Mouse (Mus musculus) right cerebral cortex, postnatal 36 days (tissue): ENCODE results near the gene Olfr652.

Experiments
- DNase-seq, 2 experiments: peaks; one replicate each; pipeline ENCODE4 v3.0.0; 2022; ENCODE audit warnings: low spot score in 2 of 2, mixed read lengths in 1 of 2

The Olfr652 gene

DNA sequence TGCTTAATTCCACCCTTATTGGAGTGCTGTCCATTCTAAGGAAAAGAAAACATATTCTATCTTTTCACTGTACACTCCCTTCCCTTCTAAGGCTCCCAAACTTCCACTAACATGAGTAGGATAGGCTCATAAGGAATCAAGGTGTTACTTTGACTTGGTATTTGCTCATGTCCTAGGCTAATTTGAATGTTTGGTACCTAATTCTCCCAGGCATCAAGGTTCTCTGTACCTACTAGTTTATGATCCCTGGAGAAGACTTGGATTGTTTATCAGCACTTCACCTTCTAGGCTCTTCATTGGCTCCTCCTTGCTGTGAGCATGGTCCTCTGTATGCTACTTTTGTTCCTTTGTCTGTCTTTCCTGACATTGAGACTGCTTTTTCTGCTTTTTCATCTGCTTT, at the start of gene Olfr652:
TSS of gene Olfr652 (plus strand) at position 301 of the 400 bp plus-strand sequence.
- no peak for DNase-seq

DNA sequence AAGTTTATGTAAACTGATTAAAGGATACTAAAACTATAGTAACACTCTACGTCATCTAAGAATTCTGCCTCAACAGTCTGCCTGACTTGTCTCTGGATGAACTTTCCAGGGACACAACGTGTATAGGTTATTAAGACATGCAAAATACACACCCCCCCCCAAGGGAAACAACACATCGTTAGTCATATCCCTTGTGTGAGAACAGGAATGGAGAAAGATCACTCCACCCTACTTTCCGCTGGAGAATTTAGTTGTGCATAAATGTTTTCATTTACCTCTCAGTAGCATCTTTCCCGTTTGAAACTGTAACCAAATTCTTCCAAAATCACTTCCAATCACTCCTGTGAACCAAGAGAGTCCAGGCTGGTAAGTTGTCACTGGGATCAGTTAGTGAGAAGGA, 10.9 kb upstream of the Olfr652 start, which contains the start of gene Olfr651:
TSS of gene Olfr651 (plus strand) at position 301 of the 400 bp plus-strand sequence.
- DNase-seq: no peak

DNA sequence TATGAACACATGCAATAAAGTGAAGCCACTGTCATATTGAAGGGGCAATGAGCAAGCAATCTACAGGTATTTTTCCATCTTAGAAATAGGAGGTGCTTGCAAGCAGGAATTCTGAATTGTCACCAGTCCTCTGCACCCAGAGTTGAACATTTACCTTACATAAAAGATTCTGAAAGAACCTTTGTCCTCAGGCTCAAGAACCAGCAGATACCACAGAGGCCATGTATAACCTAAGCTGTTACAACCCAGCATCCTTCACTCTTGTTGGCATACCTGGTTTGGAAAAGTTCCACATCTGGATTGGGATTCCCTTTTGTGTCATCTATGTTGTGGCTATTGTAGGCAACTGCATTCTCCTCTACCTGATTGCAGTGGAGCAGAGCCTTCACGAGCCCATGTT, 8.0 kb upstream of the Olfr652 start:
- no peak for DNase-seq

DNA sequence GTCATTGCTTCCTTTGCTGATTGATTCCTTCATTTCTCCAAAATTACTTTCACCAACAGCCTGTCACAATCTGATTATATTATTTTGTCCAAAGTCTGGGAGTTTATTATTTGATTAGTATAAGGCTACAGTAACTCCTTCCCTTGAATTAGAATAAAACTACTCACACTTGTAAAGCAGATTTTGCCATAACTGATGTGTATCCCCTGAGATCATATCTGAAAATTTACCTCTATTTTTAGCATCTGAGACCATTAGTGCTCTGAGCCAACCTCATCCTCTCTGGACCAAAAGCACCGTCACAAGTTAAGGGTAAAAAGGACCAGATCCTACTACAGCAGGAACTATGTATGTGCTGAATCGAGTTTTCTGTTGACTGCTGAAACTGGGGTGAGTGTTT, 16.3 kb downstream of the Olfr652 start, which contains the start of gene Olfr653:
TSS of gene Olfr653 (plus strand) at position 301 of the 400 bp plus-strand sequence.
- no peak for DNase-seq

DNA sequence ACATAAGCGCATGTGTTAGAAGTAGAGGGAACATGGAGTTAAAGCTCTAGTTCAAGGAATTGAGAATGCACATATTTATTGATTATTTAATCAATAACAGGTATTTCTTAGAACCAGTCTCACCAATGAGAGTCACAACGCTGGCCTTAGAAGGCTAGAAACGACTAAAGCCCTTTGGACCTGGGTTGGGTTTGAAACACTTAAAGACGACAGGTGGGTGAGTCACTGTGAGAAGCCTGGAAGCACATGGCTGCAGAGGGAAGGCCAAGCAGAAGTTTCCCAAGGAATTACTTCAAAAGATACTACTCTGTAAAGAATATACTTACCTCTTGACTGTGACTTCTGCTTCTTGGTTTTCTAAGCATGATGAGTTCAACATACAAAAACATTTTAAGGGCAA, 20.1 kb downstream of the Olfr652 start:
- no peak for DNase-seq

DNA sequence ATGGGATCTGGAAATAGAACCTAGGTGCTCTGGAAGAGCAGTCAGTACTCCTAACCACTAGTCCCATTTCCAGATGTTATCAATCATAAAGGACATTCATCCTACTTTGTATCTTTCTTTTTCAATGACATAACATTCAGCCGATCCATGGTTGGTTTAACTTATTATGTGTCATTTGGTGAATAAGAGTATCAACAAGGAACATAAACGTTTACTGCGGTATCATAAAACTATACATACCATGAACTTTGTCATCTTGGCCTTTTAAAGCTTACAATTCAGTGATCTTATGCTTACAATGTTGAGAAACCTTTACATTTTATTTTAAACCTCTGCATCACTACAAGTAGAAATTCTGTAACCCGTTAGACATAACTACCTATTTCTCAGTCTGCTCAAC, 20.7 kb downstream of the Olfr652 start:
- DNase-seq: no peak

DNA sequence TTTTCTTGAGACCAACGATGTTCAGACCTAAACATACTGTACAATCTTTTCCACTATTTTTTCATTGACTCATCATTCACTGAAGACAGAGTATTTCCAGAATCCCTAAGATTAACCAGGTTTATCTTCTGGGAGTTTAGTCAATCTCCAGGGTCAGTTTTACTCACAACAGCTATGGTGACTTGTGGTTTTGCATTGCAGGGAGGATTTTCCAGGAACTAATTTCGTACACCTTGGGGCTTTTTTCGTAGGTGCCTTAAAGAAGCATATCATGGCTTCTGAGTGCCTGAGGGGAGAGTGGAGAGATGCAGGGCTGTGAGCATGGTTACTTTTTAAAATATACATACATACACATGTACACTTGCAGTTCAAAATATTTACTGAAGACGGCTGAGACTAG, 26.0 kb downstream of the Olfr652 start, which contains the start of gene Olfr654:
TSS of gene Olfr654 (plus strand) at position 301 of the 400 bp plus-strand sequence.
- DNase-seq: no peak

DNA sequence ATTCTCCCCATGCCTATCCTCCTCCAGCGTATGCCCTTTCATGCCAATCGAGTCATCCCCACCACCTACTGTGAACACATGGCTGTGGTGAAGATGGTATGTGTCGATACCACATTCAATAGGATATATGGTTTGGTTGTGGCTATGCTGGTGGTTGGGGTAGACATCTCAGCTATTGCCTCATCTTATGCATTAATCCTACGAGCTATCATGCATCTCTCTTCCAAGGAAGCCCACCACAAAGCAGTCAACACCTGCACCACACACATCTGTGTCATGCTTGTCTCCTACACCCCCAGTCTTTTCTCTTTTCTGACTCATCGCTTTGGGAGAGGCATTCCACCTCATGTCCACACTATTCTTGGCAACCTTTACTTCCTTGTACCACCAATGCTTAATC, 27.6 kb downstream of the Olfr652 start:
- no peak for DNase-seq

DNA sequence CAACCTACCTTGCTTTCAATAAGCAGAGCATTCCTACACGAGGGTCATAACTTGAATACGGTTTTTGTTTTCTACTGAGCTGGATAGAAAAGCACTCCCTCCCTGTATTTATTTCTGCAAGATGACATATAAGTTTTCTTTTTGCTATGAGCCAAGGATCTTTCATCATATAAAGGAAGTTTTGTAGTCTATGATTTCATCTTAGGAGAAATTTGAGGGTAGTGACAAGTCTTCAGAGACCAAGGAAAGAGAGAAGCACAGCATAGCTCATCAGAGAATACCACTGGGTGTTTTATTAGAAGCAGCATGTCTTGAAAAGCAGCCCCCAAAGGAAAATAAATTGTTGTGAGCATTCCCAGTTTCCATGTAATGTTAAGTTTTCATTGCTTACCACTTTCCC, 41.0 kb downstream of the Olfr652 start, which contains the start of gene Olfr655:
TSS of gene Olfr655 (minus strand) at position 101 of the 400 bp plus-strand sequence.
- DNase-seq: no peak

DNA sequence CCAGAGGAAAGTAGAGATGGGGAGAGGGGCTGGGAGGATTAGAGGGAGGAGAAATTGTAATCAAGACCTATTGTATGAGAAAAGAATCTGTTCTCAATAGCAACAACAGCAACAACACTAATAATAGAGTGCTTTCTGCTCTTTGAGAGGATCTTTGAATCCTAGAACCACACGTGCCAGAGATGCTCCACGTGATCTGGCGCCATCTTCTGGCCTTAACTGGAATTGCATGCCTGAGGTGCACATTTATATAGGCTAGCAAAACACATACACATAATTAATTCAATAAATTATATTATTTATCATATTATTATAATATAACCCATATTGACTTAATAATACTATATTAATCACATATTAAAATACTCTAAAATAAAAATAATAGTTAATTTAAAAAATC, 42.5 kb downstream of the Olfr652 start:
- DNase-seq: no peak

DNA sequence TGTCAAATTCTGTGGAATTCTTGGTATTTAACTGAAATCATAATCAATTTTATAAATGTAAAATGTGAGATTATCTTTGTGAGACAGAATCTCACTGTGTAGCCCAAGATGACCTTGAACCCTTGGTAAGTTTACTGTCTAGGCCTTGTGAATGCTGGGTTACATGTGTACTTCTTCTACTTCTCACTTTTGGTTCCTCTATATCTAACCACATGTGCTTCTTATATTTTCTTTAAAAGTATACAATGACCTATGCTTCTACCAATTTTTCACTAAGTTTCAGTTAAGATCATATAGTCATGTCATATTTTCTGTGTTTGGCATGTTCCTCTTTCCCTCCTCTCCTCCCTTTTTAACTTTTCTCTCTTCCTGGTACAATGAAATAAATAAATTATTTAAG, 44.0 kb downstream of the Olfr652 start:
- no peak for DNase-seq

DNA sequence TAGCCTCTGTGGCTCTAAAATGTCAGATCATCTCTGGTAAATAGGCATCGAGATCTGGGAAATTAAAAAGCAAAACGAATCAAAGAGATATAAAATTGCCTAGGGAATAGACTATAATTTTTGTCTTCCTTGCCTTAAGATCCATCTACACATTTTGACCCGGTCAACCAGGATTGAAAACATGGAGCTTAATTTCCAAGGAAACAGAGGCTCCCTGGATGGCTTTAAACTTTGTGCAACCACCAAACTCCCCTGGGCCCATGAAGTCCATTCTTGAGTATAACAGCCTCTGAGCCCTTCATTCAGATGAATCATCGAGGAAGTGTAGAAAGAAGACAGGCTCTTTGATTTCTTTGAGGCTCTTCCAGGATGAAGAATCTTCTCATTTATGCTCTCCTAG, 53.0 kb downstream of the Olfr652 start, which contains the start of gene Olfr656:
TSS of gene Olfr656 (plus strand) at position 301 of the 400 bp plus-strand sequence.
- no peak for DNase-seq
